ENCODE assay signal across 21 mouse cellular contexts in genomic region chr4:135544284-135544683, GRCm38 (mm10). TPM values are rescaled to one million over a fixed set of nuclear protein-coding genes. Genes with fewer than 3 reads are reported as not detected.
DNase-seq lines count a peak whose midpoint lies in the region; ATAC-seq lines count a peak whose summit lies in the region.
"Had no signal": no experiment of that assay in that cellular context is flagged by ENCODE, and none has a peak within 500 bp of the region (broad histone marks: within the 10 kb centered on the region; RNA-seq: fewer than 3 reads in every experiment).

No protein-coding gene starts in this region.

- H3K4me2 ChIP-seq in heart, embryonic 13.5 days: no peak overlapping the region
- H3K4me2 ChIP-seq: forebrain, embryonic 15.5 days; hindbrain, embryonic 15.5 days; midbrain, embryonic 12.5 days had no signal

- WGBS in heart, embryonic 13.5 days: 40% methylated on average over 2 of the region's 2 CpGs

- peaks cover 63% of the 10 kb centered on the region for H3K4me1 ChIP-seq in heart, embryonic 13.5 days

- DNase-seq in heart, adult 8-10 months (ENCODE audit: low spot score): no peak
- peak; percentile 30 for DNase-seq in kidney, postnatal 14 days
- DNase-seq in kidney, adult 9 months: no peak
- peak; percentile 42 for DNase-seq in urinary bladder, postnatal 25 days (ENCODE audit: low spot score)
- DNase-seq in urinary bladder, adult 18-20 months (ENCODE audit: low spot score in 2 of 2): no peak
- DNase-seq in thymus, postnatal 0 days (ENCODE audit: low spot score): no peak
- DNase-seq: adrenal gland, adult 8-10 months; cerebellum, adult 8-10 months; heart, postnatal 4 days had no signal

- peak overlapping the region; percentile 44; the same call in 1 of the 2 replicates for H3K9ac ChIP-seq in heart, embryonic 13.5 days
- H3K9ac ChIP-seq: embryonic facial prominence, embryonic 12.5 days; forebrain, embryonic 15.5 days; hindbrain, embryonic 15.5 days; intestine, embryonic 15.5 days; midbrain, embryonic 12.5 days; neural tube, embryonic 12.5 days had no signal

- H3K27me3 ChIP-seq in heart, embryonic 13.5 days (replicated peaks): no peaks in the 10 kb centered on the region
- H3K27me3 ChIP-seq: forebrain, embryonic 15.5 days; hindbrain, embryonic 15.5 days; intestine, embryonic 15.5 days; neural tube, embryonic 12.5 days; Patski had no signal

- no peak overlapping the region for H3K4me3 ChIP-seq in heart, embryonic 13.5 days
- H3K4me3 ChIP-seq: forebrain, embryonic 15.5 days; hindbrain, embryonic 15.5 days; midbrain, embryonic 12.5 days; neural tube, embryonic 12.5 days had no signal

- peaks cover 10% of the 10 kb centered on the region for H3K36me3 ChIP-seq in heart, embryonic 13.5 days
- H3K36me3 ChIP-seq: embryonic facial prominence, embryonic 12.5 days; forebrain, embryonic 15.5 days; hindbrain, embryonic 15.5 days; intestine, embryonic 15.5 days; midbrain, embryonic 12.5 days; neural tube, embryonic 12.5 days had no signal

- peak overlapping the region; percentile 74 for H3K27ac ChIP-seq in heart, embryonic 13.5 days (replicated peaks)
- H3K27ac ChIP-seq: forebrain, embryonic 15.5 days; hindbrain, embryonic 15.5 days; intestine, embryonic 15.5 days; midbrain, embryonic 12.5 days; neural tube, embryonic 12.5 days; stomach, postnatal 0 days had no signal

- no peak for ATAC-seq in heart, embryonic 13.5 days (ENCODE audit: extremely low read depth, insufficient number of reproducible peaks, low FRiP score, low TSS enrichment)
- ATAC-seq: forebrain, embryonic 15.5 days; Patski had no signal

- H3K9me3 ChIP-seq in heart, embryonic 13.5 days: no peaks in the 10 kb centered on the region
- H3K9me3 ChIP-seq: embryonic facial prominence, embryonic 12.5 days; forebrain, embryonic 15.5 days; hindbrain, embryonic 15.5 days; intestine, embryonic 15.5 days; midbrain, embryonic 12.5 days; neural tube, embryonic 12.5 days had no signal

RNA-seq across cellular contexts. Expression of gene Grhl3, which starts 29.1 kb away (rescaled TPM):
- polyA plus RNA-seq in heart, embryonic 13.5 days (2015; fragmentation: Nextera tagmentation; extraction: Ambion mirVana): 4.4 and 4.8 TPM in 2 replicates
- not detected for total RNA-seq in heart, adult 8-10 months (2022)
- polyA plus RNA-seq in thymus, postnatal 0 days (2015; fragmentation: Nextera tagmentation; extraction: Ambion mirVana): 0.78 and 1.2 TPM in 2 replicates
- total RNA-seq: megakaryocyte progenitor cell, adult 5-6 weeks had no signal
- polyA plus RNA-seq: gonadal fat pad, adult 2 months; Patski had no signal

RNA-seq across cellular contexts. Expression of gene Nipal3, which starts 49.4 kb away (rescaled TPM):
- polyA plus RNA-seq in heart, embryonic 13.5 days (2015; fragmentation: Nextera tagmentation; extraction: Ambion mirVana): 3.0 and 3.2 TPM in 2 replicates
- total RNA-seq in heart, adult 8-10 months (2022): 10 to 100 TPM; 42.2 to 55.4 (median 44.1) TPM
- 6.6 and 7.0 TPM in 2 replicates for polyA plus RNA-seq in thymus, postnatal 0 days (2015; fragmentation: Nextera tagmentation; extraction: Ambion mirVana)

RNA-seq across cellular contexts. Expression of gene Stpg1, which starts 49.7 kb away (rescaled TPM):
- 0.11 and 0.32 TPM in 2 replicates for polyA plus RNA-seq in heart, embryonic 13.5 days (2015; fragmentation: Nextera tagmentation; extraction: Ambion mirVana)
- total RNA-seq in heart, adult 8-10 months (2022): under 1 TPM in 2 of 4 experiments, not detected in 2; 0.22 to 0.44 TPM
- polyA plus RNA-seq in thymus, postnatal 0 days (2015; fragmentation: Nextera tagmentation; extraction: Ambion mirVana): 0.55 and 0.93 TPM in 2 replicates
- total RNA-seq: heart, postnatal 4 days; monocyte, adult 5-6 weeks had no signal
- polyA plus RNA-seq: Patski had no signal

Comparison
In these comparisons a context has a peak if more than half of its experiments do, and no peak if none do; other contexts are left out.
1. DNase-seq: peak in kidney, postnatal 14 days (single experiment) and urinary bladder, postnatal 25 days (single experiment); none in heart, adult 8-10 months (single experiment), kidney, adult 9 months (single experiment), urinary bladder, adult 18-20 months (0 of 2) and thymus, postnatal 0 days (single experiment).